Mouse (Mus musculus) embryonic facial prominence, embryonic 11.5 days (tissue): ENCODE measurements around the gene Coa6. TPM values are rescaled to one million over a fixed set of nuclear protein-coding genes. Genes with fewer than 3 reads are reported as not detected.
"Not testable (repeated sequence)": the region's sequence is repeated elsewhere in the genome, so short reads cannot be mapped to it uniquely, and the experiment has no call there.

Source experiments
- ATAC-seq: fragments of 200-750 bp; cut with Nextera tagmentation; replicated peaks from 2 replicates; pipeline ENCODE4 v1.8.0; 2017; ENCODE audit warnings: low read depth; ENCODE audit not compliant: insufficient number of reproducible peaks, low FRiP score, low TSS enrichment
- DNase-seq: peaks from one replicate; pipeline ENCODE4 v3.0.0-alpha.2; 2015; ENCODE audit warnings: low spot score
- H3K27ac ChIP-seq: fragments of 300-500 bp; sonication (generic); replicated peaks from 2 replicates; pipeline ENCODE4 v1.5.1; 2014; ENCODE audit warnings: mild to moderate bottlenecking, low read depth, low read length, control low read depth
- H3K27me3 ChIP-seq: fragments of 300-500 bp; sonication (generic); 2 replicates; pipeline ENCODE4 v1.6.1; 2014; ENCODE audit warnings: mild to moderate bottlenecking, low read length, moderate library complexity, mixed read lengths; ENCODE audit not compliant: control insufficient read depth, insufficient read depth
- H3K36me3 ChIP-seq: fragments of 300-500 bp; sonication (generic); replicated peaks from 2 replicates; pipeline ENCODE4 v1.6.1; 2014; ENCODE audit warnings: low read depth, mild to moderate bottlenecking, low read length, moderate library complexity, mixed read lengths; ENCODE audit not compliant: control insufficient read depth, insufficient read depth
- H3K4me1 ChIP-seq: fragments of 300-500 bp; sonication (generic); 2 replicates; pipeline ENCODE4 v1.6.1; 2014; ENCODE audit warnings: low read length, mixed read lengths; ENCODE audit not compliant: control insufficient read depth, insufficient read depth
- H3K4me2 ChIP-seq: fragments of 300-500 bp; sonication (generic); 2 replicates; pipeline ENCODE4 v1.6.1; 2014; ENCODE audit warnings: low read depth, mild to moderate bottlenecking, control low read depth, low read length, moderate library complexity
- H3K4me3 ChIP-seq: fragments of 300-500 bp; sonication (generic); 2 replicates; pipeline ENCODE4 v1.5.1; 2014; ENCODE audit warnings: low read depth, low read length, control low read depth
- H3K9ac ChIP-seq: fragments of 300-500 bp; sonication (generic); replicated peaks from 2 replicates; pipeline ENCODE4 v1.6.1; 2014; ENCODE audit warnings: mild to moderate bottlenecking, control low read depth, low read length
- H3K9me3 ChIP-seq: fragments of 300-500 bp; sonication (generic); replicated peaks from 2 replicates; pipeline ENCODE4 v1.6.1; 2016; ENCODE audit warnings: mild to moderate bottlenecking, low read length, inconsistent platforms, mixed read lengths; ENCODE audit not compliant: control insufficient read depth
- WGBS: fragments of 180-500 bp; shearing (Covaris S2); extraction: QIAGEN DNeasy Blood & Tissue Kit; methylation state at CpG from one replicate; pipeline ENCODE4 v1.1.7; 2014; 5-methylcytosine and 5-hydroxymethylcytosine counted together
- polyA plus RNA-seq: library from polyadenylated mRNA; unstranded; fragments of >200 nt; fragmentation: Nextera tagmentation; extraction: Ambion mirVana; gene quantifications from 2 replicates; pipeline ENCODE4 v1.2.1, GENCODE M21; 2014

Coa6 gene
- polyA plus RNA-seq, 1 experiment from 2014 or later, result 56.5 TPM

DNA sequence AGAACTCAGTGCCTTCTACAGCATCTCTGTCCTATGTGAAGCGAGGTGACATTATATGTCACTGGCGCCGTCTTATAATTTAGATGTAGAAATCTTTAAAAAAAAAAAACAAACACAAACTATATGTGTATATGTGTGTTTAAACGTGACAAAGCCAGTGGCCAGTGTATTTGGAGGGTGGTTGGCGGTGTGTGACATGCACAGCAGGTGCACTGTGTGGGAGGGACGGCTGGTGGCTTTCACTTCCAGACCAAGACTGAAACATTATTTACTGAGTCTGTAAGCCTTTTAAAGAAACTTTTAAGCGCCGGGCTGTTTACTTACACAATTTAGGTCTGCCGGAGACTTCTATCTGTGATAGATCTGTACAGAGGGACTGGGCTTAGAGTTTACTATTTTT lies 26.9 kb upstream of the Coa6 start:
- no peaks in the 10 kb centered on the region for H3K36me3 ChIP-seq
- H3K4me2 ChIP-seq, result no peak overlapping the region
- DNase-seq (no peak), ATAC-seq (no peak)
- H3K4me3 ChIP-seq, result no peak overlapping the region
- WGBS, result 82% methylated on average over 9 of the region's 9 CpGs
- no peaks in the 10 kb centered on the region for H3K4me1 ChIP-seq
- no peaks in the 10 kb centered on the region for H3K27me3 ChIP-seq
- no peak overlapping the region for H3K9ac ChIP-seq
- no peak overlapping the region for H3K27ac ChIP-seq
- no peaks in the 10 kb centered on the region for H3K9me3 ChIP-seq

DNA sequence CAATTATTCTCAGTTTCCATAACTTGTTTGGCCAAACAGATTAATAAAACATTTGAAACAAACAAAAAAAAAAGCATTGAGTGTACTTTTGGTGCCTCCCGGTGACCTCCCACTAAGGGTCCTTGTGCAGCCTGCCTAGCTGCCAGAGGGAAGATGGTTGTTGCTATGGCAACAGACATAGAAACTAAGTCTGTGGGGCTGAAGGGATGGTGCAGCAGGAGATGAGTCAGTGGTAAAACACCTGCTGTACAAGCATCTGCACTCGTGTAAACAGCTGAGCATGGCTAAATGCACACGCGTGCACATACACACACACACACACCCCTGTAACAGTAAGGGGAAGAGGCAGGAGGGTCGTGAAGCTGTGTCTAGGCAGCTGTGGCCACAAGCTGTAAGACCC lies 26.4 kb upstream of the Coa6 start:
- ATAC-seq (no peak), DNase-seq (peak; percentile 2)
- no peak overlapping the region for H3K4me2 ChIP-seq
- H3K9ac ChIP-seq, result no peak overlapping the region
- H3K4me1 ChIP-seq, result no peaks in the 10 kb centered on the region
- WGBS, result 64% methylated on average over 5 of the region's 5 CpGs
- no peaks in the 10 kb centered on the region for H3K9me3 ChIP-seq
- H3K36me3 ChIP-seq, result no peaks in the 10 kb centered on the region
- H3K4me3 ChIP-seq, result no peak overlapping the region
- no peaks in the 10 kb centered on the region for H3K27me3 ChIP-seq
- H3K27ac ChIP-seq, result no peak overlapping the region

DNA sequence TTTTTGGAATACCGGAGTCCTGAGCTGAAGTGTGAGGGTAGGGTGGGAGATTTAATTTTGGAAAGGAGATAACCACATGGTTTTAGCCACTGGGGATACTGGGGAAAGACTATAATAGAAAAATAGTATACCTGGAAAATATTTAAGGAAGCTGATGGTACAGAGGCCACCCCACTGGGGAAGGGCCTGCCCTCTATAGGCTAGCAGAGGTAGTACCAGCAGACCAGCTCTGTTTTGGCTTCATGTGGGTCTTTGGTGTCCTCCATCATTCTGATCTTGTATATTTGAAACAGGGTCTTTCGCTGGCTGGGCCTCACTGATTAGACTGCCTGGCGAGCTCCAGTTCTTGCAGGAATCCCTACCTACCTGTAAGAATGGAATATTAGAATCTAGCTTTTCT lies 24.0 kb upstream of the Coa6 start:
- no peaks in the 10 kb centered on the region for H3K36me3 ChIP-seq
- 89% methylated on average over 3 of the region's 3 CpGs for WGBS

DNA sequence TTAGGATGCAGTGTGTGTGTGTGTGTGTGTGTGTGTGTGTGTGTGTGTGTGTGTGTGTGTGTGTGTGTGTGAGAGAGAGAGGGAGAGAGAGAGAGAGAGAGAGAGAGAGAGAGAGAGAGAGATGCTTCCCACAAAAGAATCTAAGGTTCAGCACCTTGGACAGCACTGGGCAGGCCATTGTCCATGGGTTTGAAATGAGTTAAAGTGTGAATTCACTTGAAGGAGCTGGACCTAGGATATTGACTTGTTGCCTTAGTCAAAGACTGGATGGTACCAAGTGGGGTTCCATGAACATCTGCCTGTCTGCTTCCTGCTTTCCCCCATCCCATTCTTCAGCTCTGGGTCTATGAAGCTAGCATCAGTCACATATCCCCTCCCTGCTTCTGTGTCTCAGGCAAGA lies 17.8 kb upstream of the Coa6 start:
- H3K9ac ChIP-seq, H3K27me3 ChIP-seq, H3K4me3 ChIP-seq, H3K4me1 ChIP-seq, ATAC-seq, H3K9me3 ChIP-seq, H3K27ac ChIP-seq, H3K4me2 ChIP-seq, H3K36me3 ChIP-seq: not testable (repeated sequence)
- peak; percentile 82 for DNase-seq

More for the DNA sequence above, 24.0 kb upstream of the Coa6 start:
- H3K27me3 ChIP-seq, result no peaks in the 10 kb centered on the region
- no peak overlapping the region for H3K4me3 ChIP-seq
- no peak overlapping the region for H3K9ac ChIP-seq
- H3K27ac ChIP-seq, result no peak overlapping the region
- no peaks in the 10 kb centered on the region for H3K4me1 ChIP-seq
- ATAC-seq (no peak), DNase-seq (no peak)
- no peak overlapping the region for H3K4me2 ChIP-seq
- no peaks in the 10 kb centered on the region for H3K9me3 ChIP-seq

DNA sequence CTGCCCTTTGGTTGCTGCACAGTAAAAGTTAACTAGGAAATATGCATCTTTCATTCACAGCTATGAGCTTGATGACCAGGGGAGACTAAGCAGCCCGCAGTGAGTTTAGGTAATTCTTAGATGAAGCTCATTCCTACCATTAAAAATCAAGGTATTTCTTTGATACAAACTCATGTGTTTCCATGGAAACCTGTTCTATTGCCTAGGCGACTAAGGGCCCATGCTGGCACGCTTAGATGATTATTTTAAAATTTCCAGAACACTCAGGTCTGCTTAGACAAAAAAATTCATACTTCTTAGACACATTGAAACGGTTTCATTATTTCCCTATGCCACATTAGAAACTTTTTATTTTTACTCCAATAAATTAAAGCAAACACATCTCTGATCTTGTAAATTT lies 17.3 kb upstream of the Coa6 start:
- 74% methylated on average over 4 of the region's 4 CpGs for WGBS

DNA sequence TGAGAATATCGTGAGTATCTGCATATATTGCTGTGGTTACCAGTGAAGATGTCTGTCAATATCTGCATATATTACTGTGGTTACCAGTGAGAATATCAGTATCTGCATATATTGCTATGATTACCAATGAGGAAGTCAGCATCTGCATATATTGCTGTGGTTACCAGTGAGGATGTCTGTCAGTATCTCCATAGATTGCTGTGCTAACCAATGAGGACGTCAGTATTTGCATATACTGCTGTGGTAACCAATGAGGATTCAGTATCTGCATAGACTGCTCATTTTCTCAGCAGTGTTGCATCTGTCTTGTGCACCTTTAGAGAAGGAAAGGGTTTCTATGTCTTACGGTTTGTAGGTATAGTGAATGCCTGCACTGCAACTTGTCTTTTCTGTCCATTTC lies 1.5 kb upstream of the Coa6 start:
- Histone ChIP-seq H3K9me3 (no peaks in the 10 kb centered on the region), H3K4me2 (no peak overlapping the region), H3K27ac (no peak overlapping the region), H3K4me3 (no peak overlapping the region), H3K9ac (no peak overlapping the region), H3K27me3 (no peaks in the 10 kb centered on the region), H3K36me3 (no peaks in the 10 kb centered on the region), H3K4me1 (no peaks in the 10 kb centered on the region)
- ATAC-seq (no peak), DNase-seq (no peak)
- 79% methylated on average over 3 of the region's 3 CpGs for WGBS

More for the DNA sequence above, 17.3 kb upstream of the Coa6 start:
- no peaks in the 10 kb centered on the region for H3K4me1 ChIP-seq
- DNase-seq, result no peak
- H3K9me3 ChIP-seq, result no peaks in the 10 kb centered on the region
- H3K4me3 ChIP-seq, result no peak overlapping the region
- H3K4me2 ChIP-seq, result no peak overlapping the region
- ATAC-seq, result no peak
- H3K27ac ChIP-seq, result no peak overlapping the region
- H3K36me3 ChIP-seq, result no peaks in the 10 kb centered on the region
- H3K27me3 ChIP-seq, result no peaks in the 10 kb centered on the region
- no peak overlapping the region for H3K9ac ChIP-seq

DNA sequence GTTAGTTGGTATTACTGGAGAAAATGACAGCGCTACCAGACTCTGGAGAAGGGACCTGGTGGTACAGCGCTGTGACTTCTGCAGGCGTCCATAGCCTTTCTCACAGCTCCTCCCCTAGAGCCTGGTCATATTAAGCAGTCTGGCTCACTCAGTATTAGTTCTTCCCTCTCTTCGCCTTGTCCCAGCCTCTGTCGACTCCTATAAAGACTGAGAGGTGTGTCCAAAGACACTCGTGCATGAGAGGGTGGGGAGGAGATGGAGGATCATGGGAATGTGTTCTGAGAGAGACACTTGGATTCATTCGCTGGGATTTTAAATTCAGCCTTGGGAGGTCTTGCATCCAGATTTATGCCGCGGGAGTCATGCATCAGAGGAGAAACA lies 595 bp downstream of the Coa6 start:
- Histone ChIP-seq H3K36me3 (no peaks in the 10 kb centered on the region; the same call in none of the 2 replicates), H3K27me3 (no peaks in the 10 kb centered on the region), H3K27ac (no peak overlapping the region), H3K4me2 (peak overlapping the region; percentile 64), H3K4me3 (peak overlapping the region; percentile 63), H3K4me1 (no peaks in the 10 kb centered on the region), H3K9me3 (no peaks in the 10 kb centered on the region), H3K9ac (peak overlapping the region; percentile 76)
- DNase-seq (peak; percentile 21), ATAC-seq (peak; percentile 66; the same call in 1 of the 2 replicates)
- 9% methylated on average over 9 of the region's 9 CpGs for WGBS

DNA sequence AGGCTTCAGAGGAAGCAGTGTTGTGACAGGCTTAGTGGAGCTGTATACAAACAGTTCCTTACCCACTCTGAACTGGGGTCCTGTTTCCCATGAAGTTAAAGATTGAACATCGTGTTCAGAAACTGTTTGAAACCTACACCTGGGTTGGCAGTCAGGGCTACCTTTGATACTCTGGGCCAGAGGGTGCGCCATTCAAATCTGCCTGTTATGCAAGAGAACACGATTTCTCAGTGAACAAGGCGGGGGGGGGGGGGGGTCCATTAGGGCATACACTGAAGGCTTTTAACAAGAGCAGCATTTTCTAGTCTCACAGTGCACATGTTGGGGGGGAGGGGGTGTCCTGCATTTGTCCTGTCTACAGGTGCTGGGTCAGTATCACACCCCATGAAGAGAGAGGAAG lies 1.8 kb downstream of the Coa6 start:
- DNase-seq, result no peak
- H3K27me3 ChIP-seq, result no peaks in the 10 kb centered on the region
- H3K9me3 ChIP-seq, result no peaks in the 10 kb centered on the region
- H3K9ac ChIP-seq, result no peak overlapping the region
- H3K27ac ChIP-seq, result no peak overlapping the region
- H3K4me1 ChIP-seq, result no peaks in the 10 kb centered on the region
- H3K36me3 ChIP-seq, result no peaks in the 10 kb centered on the region; the same call in none of the 2 replicates
- WGBS, result 80% methylated on average over 4 of the region's 4 CpGs
- H3K4me2 ChIP-seq, result no peak overlapping the region
- no peak for ATAC-seq
- H3K4me3 ChIP-seq, result no peak overlapping the region
